Mouse (Mus musculus) lung, postnatal 0 days (tissue): ENCODE measurements around the gene Gtf3c5. TPM values are rescaled to one million over a fixed set of nuclear protein-coding genes. Genes with fewer than 3 reads are reported as not detected.

Experiments
- ATAC-seq: fragments of 200-750 bp; cut with Nextera tagmentation; 2 replicates; pipeline ENCODE4 v1.8.0; 2017; ENCODE audit warnings: moderate library complexity
- DNase-seq: peaks from one replicate; pipeline ENCODE4 v3.0.0-alpha.2; 2016; ENCODE audit warnings: low spot score
- H3K27ac ChIP-seq: fragments of 300-500 bp; sonication (generic); 2 replicates; pipeline ENCODE4 v1.5.1; 2014; ENCODE audit warnings: antibody characterized with exemption, mild to moderate bottlenecking, low read length, mixed read lengths
- H3K27me3 ChIP-seq: fragments of 300-500 bp; sonication (generic); replicated peaks from 2 replicates; pipeline ENCODE4 v1.6.1; 2014; ENCODE audit warnings: low read length, mixed read lengths; ENCODE audit not compliant: insufficient read depth
- H3K36me3 ChIP-seq: fragments of 300-500 bp; sonication (generic); 2 replicates; pipeline ENCODE4 v1.6.1; 2014; ENCODE audit warnings: low read length, mixed read lengths; ENCODE audit not compliant: insufficient read depth
- H3K4me1 ChIP-seq: fragments of 300-500 bp; sonication (generic); 2 replicates; pipeline ENCODE4 v1.6.1; 2014; ENCODE audit warnings: antibody characterized with exemption, low read depth, low read length, mixed read lengths; ENCODE audit not compliant: insufficient read depth
- H3K4me2 ChIP-seq: fragments of 300-500 bp; sonication (generic); replicated peaks from 2 replicates; pipeline ENCODE4 v1.6.1; 2014; ENCODE audit warnings: low read depth, mild to moderate bottlenecking, low read length, moderate library complexity, mixed read lengths
- H3K4me3 ChIP-seq: fragments of 300-500 bp; sonication (generic); 2 replicates; pipeline ENCODE4 v1.5.1; 2014; ENCODE audit warnings: low read depth, low read length
- H3K9ac ChIP-seq: fragments of 300-500 bp; sonication (generic); replicated peaks from 2 replicates; pipeline ENCODE4 v1.6.1; 2014; ENCODE audit warnings: low read depth, mild to moderate bottlenecking
- H3K9me3 ChIP-seq: fragments of 300-500 bp; sonication (generic); 2 replicates; pipeline ENCODE4 v1.6.1; 2016; ENCODE audit warnings: low read length, mixed read lengths
- CTCF ChIP-seq: IDR thresholded peaks from 2 replicates; pipeline ENCODE4 v1.5.1; 2016; ENCODE audit warnings: antibody characterized with exemption, mild to moderate bottlenecking
- EP300 ChIP-seq: IDR thresholded peaks from 2 replicates; pipeline ENCODE4 v1.6.1; 2016; ENCODE audit warnings: antibody characterized with exemption, mild to moderate bottlenecking, control low read depth
- WGBS: fragments of 180-500 bp; shearing (Covaris S2); extraction: QIAGEN DNeasy Blood & Tissue Kit; methylation state at CpG from one replicate; pipeline ENCODE4 v1.1.7; 2014; 5-methylcytosine and 5-hydroxymethylcytosine counted together
- polyA plus RNA-seq: library from polyadenylated mRNA; unstranded; fragments of >200 nt; fragmentation: Nextera tagmentation; extraction: Ambion mirVana; gene quantifications from 2 replicates; pipeline ENCODE4 v1.2.1, GENCODE M21; 2015

Gtf3c5 gene
- polyA plus RNA-seq: 15.8 and 18.9 TPM in 2 replicates

GRCm38 (mm10) chr2:28583651-28584050 is at the start of gene Gtf3c5:
Gene Gtf3c5, minus strand, starts transcription at chr2:28583751.
- Histone ChIP-seq H3K27me3 (no peaks in the 10 kb centered on the region), H3K27ac (peak within 1 kb of the TSS; percentile 90), H3K9me3 (no peaks in the 10 kb centered on the region), H3K4me2 (peak within 1 kb of the TSS; percentile 62), H3K9ac (peak within 1 kb of the TSS; percentile 72), H3K36me3 (no peaks in the 10 kb centered on the region), H3K4me1 (no peaks in the 10 kb centered on the region; the same call in 1 of the 2 replicates), H3K4me3 (peak within 1 kb of the TSS; percentile 82)
- no peak for TF ChIP-seq EP300
- TF ChIP-seq CTCF: no peak
- DNase-seq (no peak), ATAC-seq (no peak)
- WGBS: 71% methylated on average over 9 of the region's 9 CpGs

GRCm38 (mm10) chr2:28633136-28633535 is 49.6 kb upstream of the Gtf3c5 start:
- no peaks in the 10 kb centered on the region for H3K36me3 ChIP-seq
- no peaks in the 10 kb centered on the region for H3K9me3 ChIP-seq
- 41% methylated on average over 4 of the region's 4 CpGs for WGBS

GRCm38 (mm10) chr2:28632626-28633025 is 49.1 kb upstream of the Gtf3c5 start:
- Histone ChIP-seq H3K27ac (no peak overlapping the region), H3K36me3 (no peaks in the 10 kb centered on the region), H3K4me1 (no peaks in the 10 kb centered on the region), H3K9ac (no peak overlapping the region), H3K9me3 (no peaks in the 10 kb centered on the region), H3K27me3 (no peaks in the 10 kb centered on the region), H3K4me2 (no peak overlapping the region), H3K4me3 (no peak overlapping the region)
- ATAC-seq (no peak), DNase-seq (no peak)
- WGBS: 68% methylated on average over 1 of the region's 1 CpGs
- TF ChIP-seq EP300 (no peak), CTCF (no peak)

More at GRCm38 (mm10) chr2:28633136-28633535, 49.6 kb upstream of the Gtf3c5 start:
- DNase-seq (no peak), ATAC-seq (no peak)
- no peak overlapping the region for H3K4me3 ChIP-seq
- no peak overlapping the region for H3K4me2 ChIP-seq
- no peaks in the 10 kb centered on the region for H3K27me3 ChIP-seq
- no peaks in the 10 kb centered on the region for H3K4me1 ChIP-seq
- no peak for TF ChIP-seq EP300
- peak; percentile 3; the same call in 1 of the 2 replicates for TF ChIP-seq CTCF
- no peak overlapping the region for H3K27ac ChIP-seq
- no peak overlapping the region for H3K9ac ChIP-seq

- TF ChIP-seq CTCF (no peak), EP300 (no peak)
- no peak for ATAC-seq
- Histone ChIP-seq H3K4me2 (no peak overlapping the region), H3K36me3 (no peaks in the 10 kb centered on the region), H3K4me3 (no peak overlapping the region), H3K9ac (no peak overlapping the region), H3K4me1 (no peaks in the 10 kb centered on the region), H3K27me3 (no peaks in the 10 kb centered on the region), H3K27ac (no peak overlapping the region), H3K9me3 (no peaks in the 10 kb centered on the region)
- DNase-seq: peak; percentile 11
- WGBS: 47% methylated on average over 4 of the region's 4 CpGs
Measured at GRCm38 (mm10) chr2:28629911-28630381, 46.4 kb upstream of the Gtf3c5 start.

GRCm38 (mm10) chr2:28628053-28628452 is 44.5 kb upstream of the Gtf3c5 start:
- no peaks in the 10 kb centered on the region for H3K36me3 ChIP-seq
- no peak overlapping the region for H3K4me2 ChIP-seq
- TF ChIP-seq EP300: no peak
- peak; percentile 25; the same call in 1 of the 2 replicates for TF ChIP-seq CTCF
- ATAC-seq: no peak
- peak; percentile 7 for DNase-seq
- WGBS: 47% methylated on average over 2 of the region's 2 CpGs
- no peak overlapping the region for H3K27ac ChIP-seq
- no peaks in the 10 kb centered on the region for H3K27me3 ChIP-seq
- no peak overlapping the region for H3K4me3 ChIP-seq
- H3K9me3 ChIP-seq: no peaks in the 10 kb centered on the region
- H3K4me1 ChIP-seq: no peaks in the 10 kb centered on the region
- no peak overlapping the region for H3K9ac ChIP-seq

- Histone ChIP-seq H3K4me3 (no peak overlapping the region), H3K9me3 (no peaks in the 10 kb centered on the region), H3K4me2 (no peak overlapping the region), H3K27ac (no peak overlapping the region), H3K27me3 (no peaks in the 10 kb centered on the region), H3K4me1 (no peaks in the 10 kb centered on the region), H3K36me3 (no peaks in the 10 kb centered on the region), H3K9ac (no peak overlapping the region)
- 75% methylated on average over 3 of the region's 3 CpGs for WGBS
- TF ChIP-seq CTCF: no peak
- no peak for TF ChIP-seq EP300
- no peak for ATAC-seq
- no peak for DNase-seq
Measured at GRCm38 (mm10) chr2:28626038-28626437, 42.5 kb upstream of the Gtf3c5 start.
